Mouse (Mus musculus): ENCODE data around the gene Limch1.
A peak's percentile ranks its signal among the peaks of the same experiment; 100 is the strongest.

The Limch1 gene

DNA sequence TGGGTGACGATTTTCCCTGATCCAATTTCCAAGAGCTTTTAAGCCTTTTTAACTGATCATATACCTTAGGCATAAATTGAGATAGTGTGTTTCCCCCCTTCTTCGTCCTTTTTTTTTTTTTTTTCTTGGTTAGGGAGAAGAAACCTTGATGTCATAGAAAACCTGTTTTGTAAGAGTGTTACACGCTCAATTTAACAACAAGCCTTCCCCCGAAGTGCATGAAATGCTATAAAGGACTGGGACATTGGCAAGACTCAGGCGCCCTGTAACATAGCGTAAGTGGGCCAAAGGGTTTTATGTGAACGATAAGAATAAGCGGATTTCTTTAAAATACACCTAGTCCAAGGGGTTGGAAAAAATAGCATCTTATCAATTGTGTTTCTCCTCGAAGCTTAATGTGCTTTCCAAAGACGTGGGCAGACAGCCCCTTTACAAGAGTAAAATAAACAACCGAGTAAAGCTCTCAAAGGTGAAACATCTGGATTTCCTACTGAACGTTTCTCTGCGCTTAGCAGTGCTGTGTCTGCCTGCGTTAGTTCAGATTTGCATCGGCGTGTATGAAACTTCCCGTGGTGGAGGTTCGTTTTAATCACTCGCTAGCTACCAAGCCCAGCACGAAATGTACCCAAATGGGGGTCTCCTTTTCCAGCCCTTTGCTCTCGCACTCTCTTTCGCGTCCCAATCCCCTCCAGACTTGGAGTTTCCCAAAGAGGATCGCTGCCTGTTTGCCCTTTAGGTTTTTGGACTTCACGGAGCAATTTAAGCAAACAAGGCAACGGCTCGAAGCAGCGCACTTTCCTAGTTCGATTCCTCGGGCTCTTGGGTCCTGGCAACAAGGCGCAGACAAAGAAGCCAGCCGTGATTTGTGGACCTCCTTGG is 354.0 kb downstream of the Limch1 start:
- DNase-seq (ENCODE audit: low read depth, low spot score), result peak; percentile 58

DNA sequence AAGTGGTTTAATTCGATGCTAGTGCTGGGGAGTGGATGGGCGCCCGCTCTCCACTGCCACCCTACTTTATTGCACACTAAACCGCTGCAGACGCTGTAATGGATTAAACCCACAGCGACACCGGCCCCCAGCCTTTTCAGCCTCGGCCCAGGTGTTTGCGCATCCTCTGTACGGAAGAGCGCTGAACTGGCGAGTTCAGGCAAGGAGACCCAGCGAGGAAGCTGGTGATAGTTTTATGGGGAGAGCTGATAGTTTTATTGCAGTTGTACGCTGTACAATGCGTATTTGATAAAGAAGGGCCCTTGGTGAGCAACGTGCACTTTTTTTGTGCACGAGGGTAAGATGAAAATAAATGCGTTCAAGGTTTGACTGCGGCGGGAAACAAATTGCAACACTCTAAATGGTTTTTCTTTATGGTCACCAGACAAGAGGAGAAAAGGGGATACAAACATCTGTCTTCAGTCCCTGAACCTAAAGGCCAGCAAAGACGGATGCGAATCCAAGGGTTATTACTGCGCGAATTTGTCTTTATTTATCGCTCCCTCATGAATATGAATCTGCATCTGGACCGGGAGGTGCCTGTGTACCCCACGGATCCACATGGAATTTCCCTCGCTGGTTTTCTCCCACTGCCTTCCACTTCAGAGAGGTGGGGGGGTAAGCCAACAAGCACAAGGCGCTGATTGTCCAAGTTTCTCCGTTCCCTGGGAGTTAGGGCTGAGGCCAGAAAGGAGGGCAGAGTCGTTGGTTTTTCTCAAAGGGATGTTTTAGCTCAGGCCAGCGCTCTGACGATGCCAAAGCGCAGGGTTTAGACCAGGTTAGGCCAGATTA is 355.2 kb downstream of the Limch1 start:
- DNase-seq (ENCODE audit: low read depth, low spot score), result peak; percentile 41

DNA sequence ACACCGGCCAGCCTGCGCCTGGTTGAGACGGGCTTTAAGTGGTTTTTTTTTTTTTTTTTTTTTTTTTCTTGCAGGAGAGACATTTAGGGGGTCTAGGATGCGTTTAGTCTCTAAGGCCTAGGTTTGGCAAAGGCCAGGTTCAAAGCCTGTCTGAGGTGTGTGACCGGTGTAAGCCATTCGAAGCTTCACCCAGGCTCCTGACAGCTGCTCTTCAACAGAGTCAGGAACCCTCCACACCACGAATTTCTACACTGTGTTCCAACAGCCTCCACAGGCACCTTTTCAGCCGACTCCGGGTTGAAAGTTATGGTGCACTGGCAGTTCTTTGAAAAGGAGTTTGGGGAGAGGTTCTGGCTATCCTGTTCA is 355.8 kb downstream of the Limch1 start:
- DNase-seq (ENCODE audit: low read depth, low spot score), result no peak

DNA sequence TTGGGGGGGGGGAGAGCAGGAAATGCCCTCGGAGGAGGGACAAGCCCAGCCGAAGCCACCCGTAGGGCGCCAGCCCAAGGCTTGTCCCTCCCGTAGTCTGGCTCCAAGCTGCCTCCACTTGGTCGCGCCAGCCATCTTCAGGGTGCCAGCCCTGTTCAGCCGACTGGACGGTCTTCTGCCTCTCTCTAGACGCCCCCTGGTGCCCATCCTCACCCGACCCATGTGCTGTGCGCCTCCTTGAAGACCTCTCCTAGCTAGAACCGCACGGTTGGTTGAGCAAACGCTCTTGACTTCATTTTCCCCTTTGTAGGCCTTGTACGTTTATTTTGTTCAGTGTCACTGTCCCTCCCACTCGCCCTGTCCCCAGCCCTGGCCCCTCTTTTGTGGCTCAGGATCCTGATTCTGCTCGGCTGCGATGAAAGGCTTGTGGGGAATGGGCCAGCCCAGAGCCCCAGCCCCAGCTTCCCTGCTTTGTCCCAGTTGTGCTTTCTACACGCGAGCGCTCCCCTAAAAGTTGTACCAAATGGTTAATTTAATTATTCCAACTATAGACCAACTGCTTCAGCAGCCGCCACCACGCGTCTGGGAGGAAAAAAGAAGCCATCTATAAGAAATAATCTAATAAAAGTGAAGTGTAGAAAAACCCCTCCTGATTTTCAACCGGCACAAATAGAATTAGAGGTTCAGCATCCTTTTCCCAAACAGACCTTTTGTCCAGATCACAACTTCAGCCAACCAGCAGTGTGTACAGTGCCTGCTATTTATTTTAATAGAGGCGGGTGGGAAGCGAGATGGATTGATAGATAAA is 356.4 kb downstream of the Limch1 start:
- DNase-seq (ENCODE audit: low read depth, low spot score), result peak; percentile 58

DNA sequence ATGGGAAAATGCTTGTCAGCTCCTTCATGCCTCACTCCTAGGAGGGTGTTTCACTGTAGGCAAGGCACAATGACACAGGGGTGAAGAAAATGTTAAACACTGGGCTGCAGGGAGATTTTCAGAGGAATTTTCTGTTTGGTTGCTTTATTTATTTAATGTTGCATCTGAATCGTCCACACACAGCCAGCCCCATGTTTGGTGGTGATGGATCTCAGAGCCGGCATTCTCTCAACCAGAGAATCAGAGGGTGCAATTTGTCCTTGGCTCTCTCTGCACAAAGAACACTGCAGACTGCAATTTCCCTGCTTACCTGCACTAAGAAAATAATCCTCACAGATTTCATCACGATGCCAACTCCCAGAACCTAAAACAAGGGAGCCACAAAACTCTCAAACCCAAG is 357.4 kb downstream of the Limch1 start:
- DNase-seq (ENCODE audit: low read depth, low spot score), result no peak

DNA sequence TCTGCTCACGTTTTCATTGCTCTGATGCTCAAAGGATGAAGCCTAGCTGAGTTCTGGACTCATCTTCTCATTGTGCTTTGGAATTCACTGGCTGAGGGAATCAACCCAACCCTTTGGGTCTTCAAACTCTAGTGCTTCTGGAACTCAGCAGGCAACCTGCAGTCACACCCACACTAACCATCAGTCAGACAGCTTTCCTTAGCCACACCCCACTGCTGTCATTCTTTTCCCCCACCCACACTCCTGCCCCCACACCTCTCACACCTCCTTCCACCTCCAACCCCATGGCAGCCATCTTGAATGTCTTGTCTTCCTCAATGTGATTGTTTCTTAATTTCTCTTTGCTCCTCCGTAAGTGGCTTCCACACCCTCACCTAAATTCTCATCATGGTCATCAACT is 360.6 kb downstream of the Limch1 start:
- DNase-seq (ENCODE audit: low read depth, low spot score), result no peak

Data from mesoderm, embryonic 11.5 days (tissue).